Mouse (Mus musculus): Measurements from ENCODE around the gene Gm5965. TPM values are rescaled to one million over a fixed set of nuclear protein-coding genes. Genes with fewer than 3 reads are reported as not detected.
"Not testable (repeated sequence)": the region's sequence is repeated elsewhere in the genome, so short reads cannot be mapped to it uniquely, and the experiment has no call there.

Gm5965 gene
- not detected in 2 replicates for polyA plus RNA-seq (2015; fragmentation: Nextera tagmentation; extraction: Ambion mirVana)

DNA sequence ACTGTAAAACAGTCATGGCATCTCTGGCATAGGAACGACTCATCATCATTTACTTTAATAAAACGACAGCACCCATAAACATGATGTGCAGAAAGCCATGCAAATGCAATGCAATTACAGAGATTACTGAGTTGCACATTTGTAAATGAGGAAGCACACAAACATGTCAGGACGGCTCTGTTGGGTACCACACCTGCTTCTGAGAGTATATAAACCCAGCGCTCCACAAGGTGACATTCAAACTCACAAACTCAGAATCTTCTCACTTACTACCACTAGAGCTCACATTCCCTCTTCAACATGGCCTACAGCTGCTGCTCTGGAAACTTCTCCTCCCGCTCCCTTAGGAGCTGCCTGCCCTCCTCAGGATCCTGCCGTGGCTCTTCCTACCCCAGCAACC, at the start of gene Gm5965:
Gm5965 (plus strand) TSS at position 301 of the 400 bp plus-strand sequence.
- Histone ChIP-seq H3K36me3 (ENCODE audit: control insufficient read depth, insufficient read depth, low read length) (no peaks in the 10 kb centered on the region), H3K27me3 (ENCODE audit: control insufficient read depth, insufficient read depth, low read length) (no peaks in the 10 kb centered on the region), H3K27ac (replicated peaks) (no peak within 1 kb of the TSS), H3K9me3 (ENCODE audit: control insufficient read depth, low read length) (no peaks in the 10 kb centered on the region), H3K4me3 (ENCODE audit: low read depth, low read length) (no peak within 1 kb of the TSS), H3K4me1 (replicated peaks; ENCODE audit: control insufficient read depth, insufficient read depth) (no peaks in the 10 kb centered on the region), H3K4me2 (replicated peaks; ENCODE audit: low read depth) (no peak within 1 kb of the TSS), H3K9ac (ENCODE audit: low read length) (no peak within 1 kb of the TSS)
- ATAC-seq (ENCODE audit: low FRiP score, low TSS enrichment) (no peak), DNase-seq (ENCODE audit: low spot score) (no peak)
- TF ChIP-seq EP300 (optimal IDR thresholded peaks at IDR 0.05) (no peak), CTCF (IDR thresholded peaks at IDR 0.05; ENCODE audit: low read depth) (no peak)
- WGBS = 88% methylated on average over 5 of the region's 6 CpGs

DNA sequence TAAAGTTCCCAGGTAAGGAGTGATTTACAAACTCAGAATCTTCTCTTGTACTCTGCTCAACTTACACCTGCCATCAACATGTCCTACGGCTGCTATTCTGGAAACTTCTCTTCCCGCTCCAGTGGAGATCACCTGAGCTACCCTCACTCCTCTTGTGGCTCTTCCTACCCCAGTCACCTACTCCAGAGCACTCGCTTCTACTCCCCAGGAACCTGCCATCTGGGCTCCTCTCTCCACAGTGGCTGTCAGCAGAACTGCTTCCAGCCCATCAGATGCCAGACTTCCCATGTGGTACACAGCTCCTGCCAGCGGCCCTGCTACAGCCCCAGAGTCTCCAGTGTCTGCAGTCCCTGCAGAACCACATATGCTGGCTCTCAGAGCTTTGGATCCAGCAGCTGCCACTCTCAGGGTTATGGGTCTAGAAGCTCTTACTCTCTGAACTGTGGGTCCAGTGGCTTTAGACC, 48.9 kb upstream of the Gm5965 start, which contains the start of gene Krtap13-1:
Krtap13-1 (plus strand) TSS at position 51 of the 464 bp plus-strand sequence.
- 82% methylated on average over 4 of the region's 4 CpGs for WGBS
- H3K27me3 ChIP-seq (ENCODE audit: control insufficient read depth, insufficient read depth, low read length) = no peaks in the 10 kb centered on the region
- no peak within 1 kb of the TSS for H3K27ac ChIP-seq (replicated peaks)
- H3K9ac ChIP-seq (ENCODE audit: low read length) = no peak within 1 kb of the TSS
- H3K9me3 ChIP-seq (ENCODE audit: control insufficient read depth, low read length) = no peaks in the 10 kb centered on the region
- H3K4me1 ChIP-seq (replicated peaks; ENCODE audit: control insufficient read depth, insufficient read depth) = no peaks in the 10 kb centered on the region
- no peak for TF ChIP-seq CTCF (IDR thresholded peaks at IDR 0.05; ENCODE audit: low read depth)
- H3K36me3 ChIP-seq (ENCODE audit: control insufficient read depth, insufficient read depth, low read length) = no peaks in the 10 kb centered on the region
- no peak within 1 kb of the TSS for H3K4me2 ChIP-seq (replicated peaks; ENCODE audit: low read depth)
- ATAC-seq (ENCODE audit: low FRiP score, low TSS enrichment) (no peak), DNase-seq (ENCODE audit: low spot score) (no peak)
- no peak within 1 kb of the TSS for H3K4me3 ChIP-seq (ENCODE audit: low read depth, low read length)

DNA sequence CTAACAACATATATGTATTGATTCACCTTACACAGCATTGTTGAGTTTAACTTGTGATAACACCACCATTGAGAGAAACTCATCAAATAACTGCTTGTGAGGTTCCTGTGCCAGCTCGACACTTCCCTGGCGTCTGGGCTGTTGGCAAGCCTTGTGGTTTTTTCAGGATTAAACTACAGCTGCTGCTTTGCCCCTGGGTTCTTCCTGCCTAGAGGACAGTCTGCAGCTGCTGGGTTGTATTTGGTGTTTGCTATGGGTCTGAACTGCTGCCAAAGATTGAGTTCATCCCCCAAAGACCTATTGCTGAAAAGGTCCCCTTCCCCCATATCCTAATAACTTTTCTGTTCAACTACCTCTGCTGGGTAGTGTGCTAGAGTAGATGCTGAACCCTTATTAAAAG, 42.3 kb upstream of the Gm5965 start:
- H3K27ac ChIP-seq (replicated peaks) = no peak overlapping the region
- H3K27me3 ChIP-seq (ENCODE audit: control insufficient read depth, insufficient read depth, low read length) = no peaks in the 10 kb centered on the region
- DNase-seq (ENCODE audit: low spot score) (no peak), ATAC-seq (ENCODE audit: low FRiP score, low TSS enrichment) (no peak)
- no peaks in the 10 kb centered on the region for H3K36me3 ChIP-seq (ENCODE audit: control insufficient read depth, insufficient read depth, low read length)
- no peaks in the 10 kb centered on the region for H3K9me3 ChIP-seq (ENCODE audit: control insufficient read depth, low read length)
- TF ChIP-seq EP300 (optimal IDR thresholded peaks at IDR 0.05) (no peak), CTCF (IDR thresholded peaks at IDR 0.05; ENCODE audit: low read depth) (no peak)
- H3K4me2 ChIP-seq (replicated peaks; ENCODE audit: low read depth) = no peak overlapping the region
- H3K4me1 ChIP-seq (replicated peaks; ENCODE audit: control insufficient read depth, insufficient read depth) = no peaks in the 10 kb centered on the region
- H3K4me3 ChIP-seq (ENCODE audit: low read depth, low read length) = no peak overlapping the region
- WGBS = 24% methylated on average over 2 of the region's 2 CpGs
- no peak overlapping the region for H3K9ac ChIP-seq (ENCODE audit: low read length)

DNA sequence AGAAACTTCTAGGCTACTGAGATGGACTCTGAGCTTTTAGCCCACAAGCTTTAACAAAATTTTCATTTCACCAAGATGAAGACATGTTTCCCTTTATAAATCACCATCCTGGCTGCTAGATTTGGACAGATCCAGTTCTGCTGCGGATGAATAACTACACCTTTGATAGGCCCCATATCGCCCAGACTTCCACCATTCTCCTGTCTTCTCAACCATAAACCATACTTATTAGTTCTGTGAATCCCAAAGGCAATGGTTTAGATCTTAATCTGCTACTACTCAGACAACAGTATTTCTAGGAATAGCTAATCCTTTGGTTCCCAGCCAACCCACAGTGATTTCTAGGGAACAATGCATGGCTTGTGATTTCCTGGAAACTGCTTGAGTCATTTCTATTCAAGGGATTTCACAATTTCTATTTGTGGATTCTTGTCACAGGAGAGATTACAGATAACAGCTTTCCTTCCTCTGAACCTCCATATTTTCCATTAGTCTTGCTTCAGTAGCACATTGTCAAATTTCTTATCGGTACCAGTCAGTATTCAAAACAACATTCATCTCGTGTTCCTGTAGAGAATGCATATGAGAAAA, 32.9 kb upstream of the Gm5965 start:
- Histone ChIP-seq H3K9me3 (ENCODE audit: control insufficient read depth, low read length) (no peaks in the 10 kb centered on the region), H3K4me1 (replicated peaks; ENCODE audit: control insufficient read depth, insufficient read depth) (no peaks in the 10 kb centered on the region), H3K4me3 (ENCODE audit: low read depth, low read length) (no peak overlapping the region), H3K27ac (replicated peaks) (no peak overlapping the region), H3K27me3 (ENCODE audit: control insufficient read depth, insufficient read depth, low read length) (no peaks in the 10 kb centered on the region), H3K9ac (ENCODE audit: low read length) (no peak overlapping the region), H3K36me3 (ENCODE audit: control insufficient read depth, insufficient read depth, low read length) (no peaks in the 10 kb centered on the region), H3K4me2 (replicated peaks; ENCODE audit: low read depth) (no peak overlapping the region)
- TF ChIP-seq CTCF (IDR thresholded peaks at IDR 0.05; ENCODE audit: low read depth) = no peak
- TF ChIP-seq EP300 (optimal IDR thresholded peaks at IDR 0.05) = no peak
- DNase-seq (ENCODE audit: low spot score) (no peak), ATAC-seq (ENCODE audit: low FRiP score, low TSS enrichment) (peak; percentile 47; the same call in 1 of the 2 replicates)
- WGBS = 40% methylated on average over 4 of the region's 4 CpGs

DNA sequence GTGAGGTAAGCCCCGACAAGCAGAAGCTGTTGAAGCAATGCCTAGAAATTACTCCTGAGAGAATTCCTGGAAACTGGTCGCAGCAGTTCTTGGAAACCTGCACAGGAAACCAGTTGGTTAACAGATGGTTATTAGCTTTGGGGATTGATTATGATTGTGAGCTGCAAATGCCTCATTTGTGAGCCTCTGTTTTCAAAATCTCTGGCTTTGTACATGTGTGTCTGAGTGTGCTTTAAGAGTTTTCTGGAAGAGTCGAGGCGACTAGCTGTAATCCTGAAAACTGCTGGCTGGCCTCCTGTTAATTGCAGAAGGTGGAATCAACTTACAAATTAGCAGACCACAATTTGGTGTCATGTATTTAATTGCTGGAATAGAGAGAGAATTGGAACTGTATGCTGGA, 29.8 kb upstream of the Gm5965 start:
- H3K9me3 ChIP-seq (ENCODE audit: control insufficient read depth, low read length) = no peaks in the 10 kb centered on the region
- H3K4me2 ChIP-seq (replicated peaks; ENCODE audit: low read depth) = no peak overlapping the region
- ATAC-seq (ENCODE audit: low FRiP score, low TSS enrichment) (no peak), DNase-seq (ENCODE audit: low spot score) (no peak)
- H3K27me3 ChIP-seq (ENCODE audit: control insufficient read depth, insufficient read depth, low read length) = no peaks in the 10 kb centered on the region
- no peak overlapping the region for H3K4me3 ChIP-seq (ENCODE audit: low read depth, low read length)
- H3K9ac ChIP-seq (ENCODE audit: low read length) = no peak overlapping the region
- H3K27ac ChIP-seq (replicated peaks) = no peak overlapping the region
- WGBS = 70% methylated on average over 4 of the region's 4 CpGs
- no peaks in the 10 kb centered on the region for H3K4me1 ChIP-seq (replicated peaks; ENCODE audit: control insufficient read depth, insufficient read depth)
- TF ChIP-seq CTCF (IDR thresholded peaks at IDR 0.05; ENCODE audit: low read depth) = no peak
- no peak for TF ChIP-seq EP300 (optimal IDR thresholded peaks at IDR 0.05)
- no peaks in the 10 kb centered on the region for H3K36me3 ChIP-seq (ENCODE audit: control insufficient read depth, insufficient read depth, low read length)

DNA sequence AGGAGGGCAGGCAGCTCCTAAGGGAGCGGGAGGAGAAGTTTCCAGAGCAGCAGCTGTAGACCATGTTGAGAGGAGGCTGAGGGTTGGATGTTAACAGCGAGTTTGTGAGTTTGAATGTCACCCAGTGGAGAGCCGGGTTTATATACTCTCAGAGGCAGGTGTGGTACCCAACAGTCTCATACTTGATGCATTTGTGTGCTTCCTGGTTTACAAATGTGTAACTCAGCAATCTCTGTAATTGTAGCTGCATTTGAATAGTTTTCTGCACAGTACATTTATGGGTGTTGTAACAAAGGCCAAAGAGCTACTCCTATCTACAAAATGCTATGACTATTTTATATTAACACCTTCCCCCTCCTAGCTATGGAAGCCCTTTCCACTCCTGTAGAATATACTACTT, 26.2 kb upstream of the Gm5965 start, which contains the start of gene Krtap13:
Krtap13 (minus strand) TSS at position 101 of the 400 bp plus-strand sequence.
- WGBS = 84% methylated on average over 3 of the region's 3 CpGs
- H3K27ac ChIP-seq (replicated peaks); H3K4me1 ChIP-seq (replicated peaks; ENCODE audit: control insufficient read depth, insufficient read depth); H3K36me3 ChIP-seq (ENCODE audit: control insufficient read depth, insufficient read depth, low read length); H3K27me3 ChIP-seq (ENCODE audit: control insufficient read depth, insufficient read depth, low read length); H3K4me2 ChIP-seq (replicated peaks; ENCODE audit: low read depth); DNase-seq (ENCODE audit: low spot score); ATAC-seq (ENCODE audit: low FRiP score, low TSS enrichment); H3K9me3 ChIP-seq (ENCODE audit: control insufficient read depth, low read length); H3K9ac ChIP-seq (ENCODE audit: low read length); H3K4me3 ChIP-seq (ENCODE audit: low read depth, low read length): not testable (repeated sequence)

DNA sequence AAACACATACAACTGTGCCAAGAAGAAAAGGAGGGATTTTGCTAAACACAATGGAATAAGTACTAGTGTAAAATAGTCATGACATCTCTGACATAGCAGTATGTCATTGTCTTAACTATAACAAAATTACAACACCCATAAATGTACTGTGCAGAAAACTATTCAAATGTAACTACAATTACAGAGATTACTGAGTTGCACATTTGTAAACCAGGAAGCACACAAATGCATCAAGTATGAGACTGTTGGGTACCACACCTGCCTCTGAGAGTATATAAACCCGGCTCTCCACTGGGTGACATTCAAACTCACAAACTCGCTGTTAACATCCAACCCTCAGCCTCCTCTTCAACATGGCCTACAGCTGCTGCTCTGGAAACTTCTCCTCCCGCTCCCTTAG, 19.1 kb upstream of the Gm5965 start, which contains the start of gene 2310034C09Rik:
2310034C09Rik (plus strand) TSS at position 301 of the 400 bp plus-strand sequence.
- H3K9me3 ChIP-seq (ENCODE audit: control insufficient read depth, low read length); DNase-seq (ENCODE audit: low spot score); H3K4me2 ChIP-seq (replicated peaks; ENCODE audit: low read depth); H3K36me3 ChIP-seq (ENCODE audit: control insufficient read depth, insufficient read depth, low read length); H3K27me3 ChIP-seq (ENCODE audit: control insufficient read depth, insufficient read depth, low read length); ATAC-seq (ENCODE audit: low FRiP score, low TSS enrichment); H3K9ac ChIP-seq (ENCODE audit: low read length); H3K4me1 ChIP-seq (replicated peaks; ENCODE audit: control insufficient read depth, insufficient read depth); H3K27ac ChIP-seq (replicated peaks); H3K4me3 ChIP-seq (ENCODE audit: low read depth, low read length): not testable (repeated sequence)
- WGBS = 74% methylated on average over 2 of the region's 3 CpGs
